Mouse (Mus musculus) MEL (cell line): ENCODE measurements around the gene Agbl3. TPM values are rescaled to one million over a fixed set of nuclear protein-coding genes. Genes with fewer than 3 reads are reported as not detected.
A peak's percentile ranks its signal among the peaks of the same experiment; 100 is the strongest.

ENCODE experiments used
- DNase-seq: peaks from one replicate; pipeline ENCODE4 v3.0.0; 2011; ENCODE audit warnings: low read depth, low spot score
- H3K27ac ChIP-seq: 2 replicates; pipeline ENCODE4 v1.5.1; 2012; ENCODE audit warnings: low read depth, mild to moderate bottlenecking, control low read depth, low read length, moderate library complexity; ENCODE audit not compliant: control insufficient read depth
- H3K27me3 ChIP-seq, 2 experiments: fragments of 150-350 bp in 1 of 2; sonication (generic) in 1 of 2; 2 replicates each; pipeline ENCODE4 v1.6.1; 2012; ENCODE audit warnings: low read length in 2 of 2, mild to moderate bottlenecking in 2 of 2, improper control_type of control experiment in 1 of 2, moderate library complexity in 1 of 2; ENCODE audit not compliant: insufficient read depth in 2 of 2, control insufficient read depth in 1 of 2
- H3K36me3 ChIP-seq, 2 experiments: 2 replicates each; pipeline ENCODE4 v1.6.1; 2012 to 2014; ENCODE audit warnings: low read length in 2 of 2, improper control_type of control experiment in 1 of 2, inconsistent platforms in 1 of 2, mild to moderate bottlenecking in 1 of 2; ENCODE audit not compliant: insufficient read depth in 2 of 2, control insufficient read depth in 1 of 2
- H3K4me1 ChIP-seq, 2 experiments: fragments of 150-350 bp in 1 of 2; sonication (generic) in 1 of 2; 2 replicates each; pipeline ENCODE4 v1.6.1; 2012; ENCODE audit warnings: low read length in 2 of 2, improper control_type of control experiment in 1 of 2, mild to moderate bottlenecking in 1 of 2; ENCODE audit not compliant: insufficient read depth in 2 of 2, control insufficient read depth in 1 of 2
- H3K4me3 ChIP-seq, 2 experiments: fragments of 150-350 bp in 1 of 2; sonication (generic) in 1 of 2; 2 replicates each; pipeline ENCODE4 v1.5.1; 2012; ENCODE audit warnings: low read depth in 2 of 2, low read length in 2 of 2, mild to moderate bottlenecking in 2 of 2, moderate library complexity in 2 of 2, control low read depth in 1 of 2, improper control_type of control experiment in 1 of 2; ENCODE audit not compliant: control insufficient read depth in 1 of 2, insufficient read depth in 1 of 2
- H3K79me2 ChIP-seq: 2 replicates; pipeline ENCODE4 v1.6.1; 2012; ENCODE audit warnings: mild to moderate bottlenecking, low read length, moderate library complexity; ENCODE audit not compliant: control insufficient read depth, poor library complexity, insufficient read depth
- H3K9ac ChIP-seq: 2 replicates; pipeline ENCODE4 v1.6.1; 2012; ENCODE audit warnings: low read depth, mild to moderate bottlenecking, control low read depth, low read length, moderate library complexity; ENCODE audit not compliant: control insufficient read depth, poor library complexity, severe bottlenecking
- H3K9me3 ChIP-seq: fragments of 150-350 bp; sonication (generic); replicated peaks from 2 replicates; pipeline ENCODE4 v1.6.1; 2012; ENCODE audit warnings: mild to moderate bottlenecking, low read length, improper control_type of control experiment, moderate library complexity; ENCODE audit not compliant: insufficient read depth
- BHLHE40 ChIP-seq: IDR thresholded peaks from 2 replicates; pipeline ENCODE4 v1.6.1; 2012; ENCODE audit warnings: low read depth, mild to moderate bottlenecking, inconsistent platforms, low read length, improper control_type of control experiment, borderline replicate concordance
- CHD1 ChIP-seq: IDR thresholded peaks from 2 replicates; pipeline ENCODE4 v1.6.1; 2012; ENCODE audit warnings: low read depth, mild to moderate bottlenecking, inconsistent platforms, low read length, improper control_type of control experiment
- CHD2 ChIP-seq: IDR thresholded peaks from 2 replicates; pipeline ENCODE4 v1.6.1; 2011; ENCODE audit warnings: low read length, improper control_type of control experiment
- CTCF ChIP-seq, 3 experiments: IDR thresholded peaks in 2 of 3; conservative IDR thresholded peaks in 1 of 3; 2 replicates each; pipeline ENCODE4 v1.5.1; 2011 to 2012; ENCODE audit warnings: low read length in 3 of 3, low read depth in 2 of 3, mild to moderate bottlenecking in 2 of 3, improper control_type of control experiment in 1 of 3, inconsistent platforms in 1 of 3, mixed read lengths in 1 of 3, moderate library complexity in 1 of 3; ENCODE audit not compliant: control insufficient read depth in 1 of 3, insufficient read depth in 1 of 3, poor library complexity in 1 of 3, severe bottlenecking in 1 of 3
- E2F4 ChIP-seq: IDR thresholded peaks from 2 replicates; pipeline ENCODE4 v1.6.1; 2011; ENCODE audit warnings: low read depth, low read length, improper control_type of control experiment, borderline replicate concordance
- ELF1 ChIP-seq: IDR thresholded peaks from 2 replicates; pipeline ENCODE4 v1.6.1; 2014; ENCODE audit warnings: low read depth, mild to moderate bottlenecking, inconsistent platforms, low read length, improper control_type of control experiment, moderate library complexity
- EP300 ChIP-seq, 2 experiments: IDR thresholded peaks; 2 replicates each; pipeline ENCODE4 v1.6.1; 2011; ENCODE audit warnings: improper control_type of control experiment in 2 of 2, low read length in 2 of 2, low read depth in 1 of 2, mild to moderate bottlenecking in 1 of 2
- ETS1 ChIP-seq: IDR thresholded peaks from 2 replicates; pipeline ENCODE4 v1.6.1; 2012; ENCODE audit warnings: low read depth, mild to moderate bottlenecking, inconsistent platforms, low read length, improper control_type of control experiment, moderate library complexity
- GABPA ChIP-seq: IDR thresholded peaks from 2 replicates; pipeline ENCODE4 v1.6.1; 2012; ENCODE audit warnings: low read depth, mild to moderate bottlenecking, inconsistent platforms, low read length, improper control_type of control experiment, moderate library complexity
- GATA1 ChIP-seq: IDR thresholded peaks from 2 replicates; pipeline ENCODE4 v1.6.1; 2011; ENCODE audit warnings: low read depth, low read length, improper control_type of control experiment
- HCFC1 ChIP-seq: IDR thresholded peaks from 2 replicates; pipeline ENCODE4 v1.6.1; 2012; ENCODE audit warnings: low read depth, mild to moderate bottlenecking, inconsistent platforms, low read length, improper control_type of control experiment, moderate library complexity
- JUND ChIP-seq: IDR thresholded peaks from 2 replicates; pipeline ENCODE4 v1.6.1; 2011; ENCODE audit warnings: low read depth, mild to moderate bottlenecking, improper control_type of control experiment, low read length
- KAT2A ChIP-seq: conservative IDR thresholded peaks from 2 replicates; pipeline ENCODE4 v1.6.1; 2012; ENCODE audit warnings: low read depth, low read length, improper control_type of control experiment, inconsistent platforms
- MAFK ChIP-seq: IDR thresholded peaks from 2 replicates; pipeline ENCODE4 v1.6.1; 2011; ENCODE audit warnings: low read depth, mild to moderate bottlenecking, low read length, improper control_type of control experiment, borderline replicate concordance
- MEF2A ChIP-seq: IDR thresholded peaks from 2 replicates; pipeline ENCODE4 v1.6.1; 2014; ENCODE audit warnings: low read depth, mild to moderate bottlenecking, inconsistent platforms, low read length, improper control_type of control experiment; ENCODE audit not compliant: poor library complexity, insufficient replicate concordance, severe bottlenecking; ENCODE audit errors: extremely low read depth
- MXI1 ChIP-seq: IDR thresholded peaks from 2 replicates; pipeline ENCODE4 v1.6.1; 2011; ENCODE audit warnings: mild to moderate bottlenecking, low read depth, low read length, improper control_type of control experiment
- MYB ChIP-seq: IDR thresholded peaks from 2 replicates; pipeline ENCODE4 v1.6.1; 2011; ENCODE audit warnings: mild to moderate bottlenecking, low read depth, low read length, improper control_type of control experiment
- NELFE ChIP-seq: IDR thresholded peaks from 2 replicates; pipeline ENCODE4 v1.6.1; 2011; ENCODE audit warnings: low read depth, low read length, improper control_type of control experiment
- NRF1 ChIP-seq: IDR thresholded peaks from 2 replicates; pipeline ENCODE4 v1.6.1; 2014; ENCODE audit warnings: low read depth, mild to moderate bottlenecking, inconsistent platforms, low read length, improper control_type of control experiment, moderate library complexity; ENCODE audit not compliant: poor library complexity, insufficient read depth, severe bottlenecking
- POLR2A ChIP-seq, 2 experiments: IDR thresholded peaks; 2 replicates each; pipeline ENCODE4 v1.6.1; 2011 to 2012; ENCODE audit warnings: low read length in 2 of 2, mild to moderate bottlenecking in 2 of 2, control low read depth in 1 of 2, improper control_type of control experiment in 1 of 2, low read depth in 1 of 2, moderate library complexity in 1 of 2; ENCODE audit not compliant: control insufficient read depth in 1 of 2, insufficient read depth in 1 of 2, poor library complexity in 1 of 2
- POLR2AphosphoS5 ChIP-seq: IDR thresholded peaks from 2 replicates; pipeline ENCODE4 v1.6.1; 2012; ENCODE audit warnings: low read depth, borderline replicate concordance, mild to moderate bottlenecking, inconsistent platforms, low read length, moderate library complexity, mixed read lengths
- RAD21 ChIP-seq: IDR thresholded peaks from 2 replicates; pipeline ENCODE4 v1.6.1; 2011; ENCODE audit warnings: mild to moderate bottlenecking, low read depth, low read length, improper control_type of control experiment
- RCOR1 ChIP-seq: IDR thresholded peaks from 2 replicates; pipeline ENCODE4 v1.6.1; 2012; ENCODE audit warnings: low read depth, mild to moderate bottlenecking, inconsistent platforms, low read length, improper control_type of control experiment
- SMC3 ChIP-seq: IDR thresholded peaks from 2 replicates; pipeline ENCODE4 v1.6.1; 2011; ENCODE audit warnings: low read depth, low read length, improper control_type of control experiment
- TBP ChIP-seq: IDR thresholded peaks from 2 replicates; pipeline ENCODE4 v1.8.0; 2011; ENCODE audit warnings: low read depth, low read length, improper control_type of control experiment
- TCF12 ChIP-seq: IDR thresholded peaks from 2 replicates; pipeline ENCODE4 v1.6.1; 2014; ENCODE audit warnings: low read depth, mild to moderate bottlenecking, inconsistent platforms, low read length, improper control_type of control experiment, moderate library complexity
- UBTF ChIP-seq: IDR thresholded peaks from 2 replicates; pipeline ENCODE4 v1.6.1; 2012; ENCODE audit warnings: low read depth, mild to moderate bottlenecking, inconsistent platforms, low read length, improper control_type of control experiment, moderate library complexity, borderline replicate concordance; ENCODE audit not compliant: insufficient read depth
- USF1 ChIP-seq: IDR thresholded peaks from 2 replicates; pipeline ENCODE4 v1.6.1; 2014; ENCODE audit warnings: low read depth, mild to moderate bottlenecking, inconsistent platforms, low read length, improper control_type of control experiment, moderate library complexity
- USF2 ChIP-seq, 2 experiments: IDR thresholded peaks; 2 replicates each; pipeline ENCODE4 v1.6.1; 2011 to 2012; ENCODE audit warnings: improper control_type of control experiment in 2 of 2, low read length in 2 of 2, borderline replicate concordance in 1 of 2, inconsistent platforms in 1 of 2, low read depth in 1 of 2, mild to moderate bottlenecking in 1 of 2; ENCODE audit not compliant: insufficient read depth in 1 of 2
- ZKSCAN1 ChIP-seq: IDR thresholded peaks from 2 replicates; pipeline ENCODE4 v1.6.1; 2012; ENCODE audit warnings: low read depth, mild to moderate bottlenecking, inconsistent platforms, low read length, improper control_type of control experiment, moderate library complexity
- ZMIZ1 ChIP-seq: IDR thresholded peaks from 2 replicates; pipeline ENCODE4 v1.6.1; 2012; ENCODE audit warnings: low read depth, mild to moderate bottlenecking, inconsistent platforms, low read length, improper control_type of control experiment, moderate library complexity
- ZNF384 ChIP-seq: IDR thresholded peaks from 2 replicates; pipeline ENCODE4 v1.6.1; 2012; ENCODE audit warnings: low read depth, mild to moderate bottlenecking, inconsistent platforms, low read length, improper control_type of control experiment
- polyA plus RNA-seq, 2 experiments: library from polyadenylated mRNA; stranded (reverse) in 1 of 2; unstranded in 1 of 2; fragments of >175 nt in 1 of 2; fragments of >200 nt in 1 of 2; gene quantifications; 2 replicates each; pipeline versions ENCODE4 v1.2.1 to v1.2.4; 2012; ENCODE audit warnings: low replicate concordance in 2 of 2, low read depth in 1 of 2; ENCODE audit not compliant: insufficient read length in 2 of 2, insufficient read depth in 1 of 2, missing spikeins in 1 of 2
- total RNA-seq: library from RNA; depleted of rRNA; stranded (reverse); fragments of 300-350 nt; gene quantifications from 2 replicates; pipeline ENCODE4 v1.2.3, GENCODE M21; 2012

Agbl3 gene
- total and polyA plus RNA-seq, 3 experiments: 1.3 TPM; not detected in 2

- no peak for TF ChIP-seq SMC3
- TF ChIP-seq ZKSCAN1: no peak
- TF ChIP-seq E2F4: no peak
- peak; percentile 8; the same call in 1 of the 2 replicates for TF ChIP-seq TBP
- TF ChIP-seq, all 39 proteins: peak for 16
Observed at GRCm38 (mm10) chr6:34862791-34863403, 82.7 kb downstream of the Agbl3 start, which contains the start of gene Tmem140 (continued).

GRCm38 (mm10) chr6:34863786-34864514 is 83.7 kb downstream of the Agbl3 start:
- no peaks in the 10 kb centered on the region for H3K9me3 ChIP-seq
- peaks cover 3% of the 10 kb centered on the region; the same call in 1 of the 2 replicates for H3K79me2 ChIP-seq
- TF ChIP-seq GABPA (no peak), ZKSCAN1 (no peak), MYB (no peak), ZMIZ1 (no peak), USF2 (IDR thresholded peaks at IDR 0.05; ENCODE audit: borderline replicate concordance in 1 of 2, insufficient read depth in 1 of 2, low read depth in 1 of 2, low read length in 2 of 2) (no peak), E2F4 (no peak), ETS1 (peak; percentile 66; the same call in 1 of the 2 replicates), KAT2A (no peak), POLR2A (IDR thresholded peaks at IDR 0.05; ENCODE audit: control insufficient read depth in 1 of 2, insufficient read depth in 1 of 2, low read depth in 1 of 2, low read length in 2 of 2, poor library complexity in 1 of 2) (no peak), NRF1 (no peak), CHD2 (no peak), NELFE (no peak), USF1 (no peak), EP300 (IDR thresholded peaks at IDR 0.05; ENCODE audit: low read depth in 1 of 2, low read length in 2 of 2) (0 out of 4 replicates have a peak, but pooled peaks of 1 of the 2 experiments have one; percentile 23), ZNF384 (peak; percentile 84), RAD21 (no peak), CTCF (IDR thresholded peaks at IDR 0.05 in 2 of 3, conservative IDR thresholded peaks at IDR 0.05 in 1 of 3; ENCODE audit: control insufficient read depth in 1 of 3, insufficient read depth in 1 of 3, low read depth in 2 of 3, low read length in 3 of 3, poor library complexity in 1 of 3, severe bottlenecking in 1 of 3) (no peak), CHD1 (no peak), POLR2AphosphoS5 (no peak), MXI1 (0 out of 2 replicates have a peak, but pooled peaks have one; percentile 18), BHLHE40 (no peak), JUND (no peak), HCFC1 (no peak), RCOR1 (no peak), ELF1 (no peak), MAFK (no peak), GATA1 (no peak), TCF12 (0 out of 2 replicates have a peak, but pooled peaks have one; percentile 3), UBTF (no peak), MEF2A (no peak)
- H3K36me3 ChIP-seq: peaks cover 0 to 32% of the 10 kb centered on the region in 2 experiments; a peak in 2 of 4 replicates
- no peaks in the 10 kb centered on the region for H3K27me3 ChIP-seq
- H3K9ac ChIP-seq: peak overlapping the region; percentile 83
- peak overlapping the region; percentile 35 to 81 for H3K4me3 ChIP-seq
- peak; percentile 52 for DNase-seq
- peaks cover 10 to 40% of the 10 kb centered on the region in 2 experiments for H3K4me1 ChIP-seq
- peak overlapping the region; percentile 45 for H3K27ac ChIP-seq
